Mouse (Mus musculus) c-Kit-positive CD71-positive TER-119-negative erythroid progenitor cells, embryonic 14.5 days (primary cell): ENCODE data around the gene Gal3st3.
A peak's percentile ranks its signal among the peaks of the same experiment; 100 is the strongest.
"Not testable (repeated sequence)": the region's sequence is repeated elsewhere in the genome, so short reads cannot be mapped to it uniquely, and the experiment has no call there.

Source experiments
- DNase-seq: peaks from one replicate; pipeline ENCODE4 v3.0.0-alpha.2; 2013; ENCODE audit warnings: low read depth

The Gal3st3 gene

DNA sequence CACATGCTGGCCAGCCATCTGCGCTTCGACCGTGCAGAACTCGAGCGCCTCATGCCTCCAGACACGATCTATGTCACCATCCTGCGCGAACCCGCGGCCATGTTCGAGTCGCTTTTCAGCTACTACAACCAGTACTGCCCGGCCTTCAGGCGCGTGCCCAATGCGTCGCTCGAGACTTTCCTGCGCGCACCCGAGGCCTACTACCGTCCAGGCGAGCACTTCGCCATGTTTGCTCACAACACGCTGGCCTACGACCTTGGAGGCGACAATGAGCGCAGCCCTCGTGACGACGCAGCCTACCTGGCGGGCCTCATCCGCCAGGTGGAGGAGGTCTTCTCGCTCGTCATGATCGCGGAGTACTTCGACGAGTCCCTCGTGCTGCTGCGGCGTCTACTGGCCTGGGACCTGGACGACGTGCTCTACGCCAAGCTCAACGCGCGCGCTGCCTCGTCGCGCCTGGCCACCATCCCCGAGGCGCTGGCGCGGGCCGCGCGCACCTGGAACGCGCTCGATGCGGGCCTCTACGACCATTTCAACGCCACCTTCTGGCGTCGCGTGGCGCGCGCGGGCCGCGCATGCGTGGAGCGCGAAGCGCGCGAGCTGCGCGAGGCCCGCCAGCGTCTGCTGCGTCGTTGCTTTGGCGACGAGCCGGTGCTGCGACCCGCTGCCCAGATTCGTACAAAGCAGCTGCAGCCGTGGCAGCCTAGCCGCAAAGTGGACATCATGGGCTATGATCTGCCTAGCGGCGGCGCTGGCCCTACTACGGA is 9.0 kb downstream of the Gal3st3 start:
- DNase-seq = no peak

DNA sequence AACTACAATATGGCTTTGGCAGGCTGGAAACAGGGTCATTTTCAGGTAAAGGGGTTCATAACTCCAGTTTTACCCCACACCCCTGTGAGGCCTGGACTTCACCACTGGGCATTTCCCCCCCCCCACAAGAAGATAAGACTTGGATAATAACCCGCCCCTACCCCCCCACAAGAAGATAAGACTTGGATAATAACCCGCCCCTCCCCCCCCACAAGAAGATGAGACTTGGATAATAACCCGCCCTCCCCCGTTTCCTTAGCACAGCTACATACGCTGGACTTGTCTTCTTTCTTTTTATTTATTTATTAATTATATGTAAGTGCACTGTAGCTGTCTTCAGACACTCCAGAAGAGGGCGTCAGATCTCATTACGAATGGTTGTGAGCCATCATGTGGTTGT is 10.9 kb downstream of the Gal3st3 start:
- DNase-seq = no peak

DNA sequence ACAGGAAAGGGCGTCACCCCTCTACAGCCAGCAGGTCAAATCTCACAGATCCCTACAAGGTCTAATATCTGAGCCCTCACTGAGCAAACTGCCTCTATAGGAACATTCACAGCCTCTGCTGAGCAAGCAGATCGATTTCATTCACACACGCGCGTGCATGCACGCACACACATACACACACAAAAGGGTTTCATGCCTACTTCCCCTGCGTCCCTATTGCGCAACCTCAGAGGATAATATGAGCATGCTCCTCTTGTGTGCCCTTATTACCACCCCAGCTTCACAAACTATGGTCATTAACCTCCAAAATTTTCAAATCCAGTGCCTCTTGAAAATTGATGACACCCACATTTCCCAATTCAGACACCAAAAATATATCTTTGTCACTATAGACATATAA is 15.1 kb downstream of the Gal3st3 start:
- DNase-seq = no peak

DNA sequence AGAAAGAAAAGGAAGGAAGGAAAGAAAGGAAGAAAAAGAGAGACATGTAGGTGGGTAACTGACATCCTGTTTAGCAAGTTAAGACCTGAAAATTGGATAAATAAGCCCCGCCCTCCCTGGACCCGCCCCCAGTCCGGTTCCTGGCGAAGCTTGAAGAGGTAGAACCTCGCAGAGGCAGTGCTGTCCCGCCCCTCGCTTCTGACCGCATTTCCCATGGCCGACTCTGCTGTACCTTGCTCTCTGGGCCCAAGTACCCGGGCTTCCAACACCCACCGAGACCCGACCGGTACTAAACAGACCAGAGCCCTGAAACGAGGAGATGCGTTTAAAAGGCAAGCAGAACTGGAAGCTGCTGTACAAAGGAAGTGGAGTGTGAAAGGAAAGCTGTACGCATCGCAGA is 25.7 kb downstream of the Gal3st3 start:
- no peak for DNase-seq

DNA sequence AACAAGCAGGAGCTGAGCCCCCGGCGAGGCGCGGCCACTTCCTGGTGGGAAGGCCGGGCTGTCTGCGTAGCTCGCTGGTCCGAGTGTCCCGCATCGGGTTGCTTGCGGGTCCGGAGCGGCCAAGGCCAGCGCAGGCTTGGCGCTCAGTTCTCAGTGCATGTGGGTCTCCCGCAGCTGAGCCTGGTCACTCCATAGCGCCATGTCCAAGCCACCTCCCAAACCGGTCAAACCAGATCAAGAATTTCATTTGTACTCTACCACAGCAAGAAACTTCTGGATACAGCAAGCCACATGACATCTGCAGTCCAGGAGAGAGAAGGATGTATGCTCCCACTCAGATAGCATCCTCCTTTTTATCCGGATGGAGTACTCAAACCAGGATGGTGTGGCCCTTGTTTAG is 29.8 kb downstream of the Gal3st3 start:
- DNase-seq = no peak

DNA sequence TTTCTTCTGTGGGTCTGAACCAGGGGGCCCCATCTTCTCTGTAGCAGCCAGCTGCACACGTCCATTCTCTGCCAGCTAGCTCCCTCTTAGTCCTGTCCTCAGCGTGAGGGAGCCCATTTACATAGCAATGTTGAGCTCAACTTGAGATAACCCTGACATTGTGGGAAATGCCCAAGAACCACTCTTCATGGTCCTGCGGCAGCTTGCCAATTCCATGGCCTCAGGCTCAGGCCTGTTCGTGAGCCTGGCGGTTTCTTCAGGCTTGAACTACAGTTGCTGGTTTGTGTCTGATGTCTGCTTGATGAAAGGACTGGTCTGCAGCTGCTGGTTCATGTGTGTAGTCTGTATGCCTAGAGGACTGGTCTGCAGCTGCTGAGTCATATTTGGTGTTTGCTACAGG is 36.6 kb downstream of the Gal3st3 start:
- no peak for DNase-seq

DNA sequence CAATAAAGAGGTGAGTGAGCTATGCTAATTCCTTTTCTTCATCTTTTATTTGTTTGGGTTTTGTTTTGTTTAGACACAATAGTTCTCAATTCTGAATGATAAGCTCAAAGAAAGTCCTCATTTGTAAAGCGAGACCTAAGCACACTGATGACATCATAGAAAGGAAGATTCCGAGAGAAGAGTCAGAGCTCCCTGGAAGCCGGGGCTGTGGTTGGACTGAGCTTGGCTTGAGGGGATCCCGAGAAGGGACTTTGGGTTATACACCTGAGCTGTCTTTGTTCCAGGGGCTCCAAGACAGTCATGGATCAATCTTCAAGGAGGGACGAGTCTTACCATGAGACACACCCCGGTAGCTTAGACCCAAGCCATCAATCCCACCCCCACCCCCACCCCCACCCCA is 37.3 kb downstream of the Gal3st3 start, which contains the start of gene Catsper1:
TSS of gene Catsper1 (plus strand) at position 301 of the 400 bp plus-strand sequence.
- no peak for DNase-seq

DNA sequence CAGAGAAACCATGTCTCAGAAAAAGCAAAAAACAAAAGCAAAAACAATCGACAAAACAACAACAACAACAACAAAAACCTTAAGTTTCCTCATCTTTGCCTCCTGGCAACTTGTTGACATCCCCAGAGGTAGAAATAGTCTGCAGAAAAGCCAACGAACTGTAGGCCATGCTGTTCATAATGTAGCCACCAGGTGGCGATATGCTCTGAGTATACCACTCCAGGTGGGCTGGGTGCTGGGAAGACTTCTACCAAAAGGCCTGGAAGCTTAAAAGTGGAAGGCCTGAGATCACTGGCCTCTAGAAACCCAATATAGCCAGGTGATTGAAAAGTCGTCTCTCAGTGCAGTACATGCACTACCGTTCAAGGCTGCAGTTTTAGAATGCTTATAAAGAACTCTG is 39.8 kb downstream of the Gal3st3 start:
- peak; percentile 52 for DNase-seq

DNA sequence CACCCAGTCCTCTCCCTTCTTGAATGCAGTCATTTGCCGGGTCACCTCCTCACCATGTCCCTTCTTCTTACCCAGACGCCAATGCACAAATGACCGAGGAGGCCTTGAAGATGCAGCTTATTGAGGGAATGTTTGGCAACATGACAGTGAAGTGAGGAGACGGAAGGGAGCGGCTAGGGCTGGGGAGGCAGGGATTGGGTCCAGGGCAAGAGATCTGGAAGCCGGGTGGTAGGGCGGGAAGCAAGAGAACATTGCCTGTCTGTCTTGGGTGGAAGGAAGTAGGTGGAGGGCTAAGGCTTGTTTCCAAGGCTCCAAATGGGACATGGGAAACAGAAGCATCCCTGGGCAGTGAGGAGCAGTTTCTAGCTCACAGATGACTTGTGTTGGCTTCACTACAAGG is 43.2 kb downstream of the Gal3st3 start:
- no peak for DNase-seq

DNA sequence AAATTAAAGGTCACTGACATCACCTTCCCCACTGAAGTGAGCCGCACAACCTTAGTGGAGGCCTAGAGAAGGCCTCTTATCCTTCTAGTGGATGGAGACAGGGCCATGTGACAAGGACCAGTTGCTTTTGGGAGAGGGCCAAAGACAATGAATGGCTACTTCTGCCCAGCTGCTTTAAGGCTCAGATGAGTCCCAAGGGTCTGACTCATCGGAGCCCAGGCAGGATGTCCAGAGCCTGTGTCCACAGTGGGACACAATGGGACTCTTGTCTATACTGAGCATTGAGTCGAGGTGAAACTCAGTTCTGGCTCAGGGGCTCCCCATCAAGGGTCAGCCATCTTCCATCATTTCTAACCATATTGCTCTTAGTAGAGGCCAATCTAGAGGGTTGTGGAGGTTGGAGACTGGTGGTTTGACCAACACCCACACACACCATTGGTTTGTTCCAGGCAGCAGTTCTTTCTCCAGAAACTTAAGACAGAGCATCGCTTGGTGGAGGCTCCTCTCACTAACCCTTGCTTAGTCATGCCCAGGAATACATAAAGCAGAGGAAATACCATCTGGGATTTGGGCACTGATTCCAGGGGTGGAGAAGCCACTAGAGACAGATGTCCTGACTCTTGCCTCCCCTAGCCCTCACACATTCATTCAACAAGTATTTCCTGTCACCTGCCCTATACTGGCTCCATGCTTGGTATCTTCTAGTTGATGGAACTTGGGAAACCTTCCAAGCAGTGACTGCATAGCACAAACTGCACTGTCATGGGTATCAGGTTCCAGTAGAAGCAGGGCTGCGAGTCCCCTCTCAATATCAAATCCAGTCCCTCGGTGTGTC is 47.4 kb downstream of the Gal3st3 start:
- no peak for DNase-seq

DNA sequence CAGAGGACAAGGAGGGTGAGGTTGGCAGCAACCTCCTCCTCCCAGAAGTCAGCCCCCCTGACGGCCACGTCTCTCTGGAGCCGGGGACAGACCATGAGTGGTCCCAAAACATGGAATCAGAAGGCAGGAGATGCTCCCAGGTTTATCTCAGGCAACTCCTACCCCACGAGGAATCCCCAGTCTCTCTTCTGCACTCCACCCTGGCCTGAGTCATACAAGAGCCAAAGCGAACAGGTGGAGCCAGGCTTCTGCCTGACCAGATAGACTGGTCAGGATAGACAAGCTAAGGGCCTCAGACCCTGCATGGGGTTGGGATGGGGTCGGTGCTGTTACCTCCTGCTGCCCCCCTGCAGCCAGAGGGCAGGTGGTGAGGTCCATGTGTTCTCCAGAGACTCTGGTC is 49.9 kb downstream of the Gal3st3 start:
- no peak for DNase-seq

DNA sequence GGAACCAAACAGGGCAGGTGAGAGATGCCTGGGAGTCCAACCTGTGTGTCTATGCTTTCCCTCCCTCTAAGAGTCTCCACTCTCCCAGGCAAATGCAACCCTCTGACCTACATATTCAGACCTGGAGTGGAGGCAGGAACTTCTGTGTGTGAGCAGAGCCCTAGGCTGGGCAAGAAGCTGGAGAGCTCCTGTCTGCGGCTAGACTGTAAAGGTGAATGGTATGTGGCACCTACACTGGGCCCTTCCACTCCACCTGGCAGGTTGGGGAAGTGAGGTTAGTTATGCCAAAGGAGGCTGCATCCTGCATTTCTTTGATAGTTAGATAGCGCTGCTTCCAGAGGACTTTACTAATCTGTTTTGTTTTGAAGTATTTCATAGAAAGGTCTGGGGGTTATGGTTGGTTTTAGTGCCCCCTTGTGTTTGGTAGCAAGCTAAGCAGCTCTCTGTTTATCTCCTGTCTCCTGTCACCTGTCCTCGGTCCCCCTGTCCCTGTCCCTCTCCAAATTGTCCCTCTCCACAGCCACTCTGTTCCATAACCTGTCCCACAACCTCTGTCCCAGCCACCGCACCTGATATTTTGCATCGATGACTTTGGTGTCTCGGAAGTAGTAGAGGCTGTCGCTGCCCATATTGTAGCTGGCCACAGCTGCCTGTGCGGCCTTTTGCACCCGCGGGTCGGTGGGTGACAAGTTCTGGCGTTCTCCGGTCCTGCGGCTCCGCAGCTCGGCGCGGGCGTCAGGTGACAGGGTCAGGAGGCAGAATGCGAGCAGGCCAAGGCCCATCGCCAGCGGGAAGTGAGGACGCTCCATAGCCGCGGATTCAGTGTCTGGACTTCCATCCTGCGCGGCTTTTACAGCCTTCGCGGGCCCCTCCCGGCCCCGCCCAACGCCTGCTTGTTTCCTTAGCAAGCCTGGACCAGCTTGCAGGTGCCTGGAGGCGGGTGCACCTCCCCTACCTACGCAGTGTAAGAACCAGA is 50.7 kb downstream of the Gal3st3 start:
- DNase-seq = no peak

DNA sequence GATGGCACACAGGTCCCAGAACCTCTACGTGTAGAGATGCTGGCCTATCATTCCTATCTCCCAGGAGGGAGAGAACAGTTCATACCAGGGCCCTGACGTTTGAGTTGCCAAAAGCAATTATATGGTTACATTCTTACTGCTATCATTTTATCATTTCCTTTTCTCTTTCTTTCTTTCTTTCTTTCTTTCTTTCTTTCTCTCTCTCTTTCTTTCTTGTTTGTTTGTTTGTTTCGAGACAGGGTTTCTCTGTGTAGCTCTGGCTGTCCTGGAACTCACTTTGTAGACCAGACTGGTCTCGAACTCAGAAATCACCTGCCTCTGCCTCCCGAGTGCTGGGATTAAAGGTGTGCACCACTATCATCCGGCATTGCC is 51.4 kb downstream of the Gal3st3 start, which contains the start of gene Cst6:
TSS of gene Cst6 (minus strand) at position 73 of the 372 bp plus-strand sequence.
- DNase-seq = not testable (repeated sequence)

DNA sequence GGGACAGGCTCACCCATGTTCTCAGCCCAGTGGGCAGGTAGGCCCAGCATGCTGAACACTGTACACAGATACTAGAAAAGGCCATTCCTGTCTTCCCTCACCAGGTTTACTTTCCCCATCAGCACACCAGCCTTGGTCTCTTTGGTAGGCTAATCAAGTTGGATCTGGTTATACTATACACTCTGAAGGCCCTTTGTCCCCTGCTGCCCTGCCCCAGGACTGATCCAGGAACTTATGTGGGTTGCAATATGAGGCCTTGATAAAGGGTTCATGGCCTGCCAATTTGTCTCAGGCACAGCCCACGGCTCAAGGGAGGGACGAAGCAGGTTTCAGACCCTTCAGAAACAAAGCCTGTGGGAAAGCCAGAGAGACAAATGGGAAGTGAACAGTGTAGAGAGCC is 55.5 kb downstream of the Gal3st3 start:
- DNase-seq = no peak

DNA sequence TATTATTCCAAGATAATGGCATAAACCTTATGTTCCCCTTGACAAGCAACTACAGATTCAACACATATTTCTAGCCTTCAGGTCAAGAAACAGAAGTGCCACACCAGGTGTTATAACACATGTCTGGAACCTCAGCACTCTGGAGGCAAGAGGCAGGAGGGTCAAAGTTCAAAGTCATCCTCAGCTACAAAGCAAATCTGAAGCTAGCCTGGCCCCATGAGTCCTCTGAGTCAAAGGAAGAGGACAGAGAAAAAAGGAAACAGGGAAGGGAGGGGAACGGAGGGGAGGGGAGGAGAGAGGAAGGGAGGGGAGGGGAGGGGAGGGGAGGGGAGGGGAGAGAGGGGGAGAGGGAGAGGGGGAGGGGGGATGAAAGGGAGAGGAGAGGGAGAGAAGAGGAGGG is 57.9 kb downstream of the Gal3st3 start:
- no peak for DNase-seq
